Mouse (Mus musculus) thymus, adult 2 months (tissue): ENCODE measurements around the gene Fbf1.

Experiments used
- CTCF ChIP-seq: fragments of 200-500 bp; IDR thresholded peaks from 2 replicates; pipeline ENCODE4 v1.5.1; 2012; ENCODE audit warnings: mild to moderate bottlenecking, control low read depth, low read length, moderate library complexity, borderline replicate concordance; ENCODE audit not compliant: control insufficient read depth, poor library complexity, insufficient read depth; ENCODE audit errors: extremely low read depth
- POLR2A ChIP-seq: fragments of 200-500 bp; IDR thresholded peaks from 2 replicates; pipeline ENCODE4 v1.6.1; 2012; ENCODE audit warnings: mild to moderate bottlenecking, low read length, control low read depth, moderate library complexity; ENCODE audit not compliant: control insufficient read depth, poor library complexity, insufficient read depth; ENCODE audit errors: extremely low read depth

DNA sequence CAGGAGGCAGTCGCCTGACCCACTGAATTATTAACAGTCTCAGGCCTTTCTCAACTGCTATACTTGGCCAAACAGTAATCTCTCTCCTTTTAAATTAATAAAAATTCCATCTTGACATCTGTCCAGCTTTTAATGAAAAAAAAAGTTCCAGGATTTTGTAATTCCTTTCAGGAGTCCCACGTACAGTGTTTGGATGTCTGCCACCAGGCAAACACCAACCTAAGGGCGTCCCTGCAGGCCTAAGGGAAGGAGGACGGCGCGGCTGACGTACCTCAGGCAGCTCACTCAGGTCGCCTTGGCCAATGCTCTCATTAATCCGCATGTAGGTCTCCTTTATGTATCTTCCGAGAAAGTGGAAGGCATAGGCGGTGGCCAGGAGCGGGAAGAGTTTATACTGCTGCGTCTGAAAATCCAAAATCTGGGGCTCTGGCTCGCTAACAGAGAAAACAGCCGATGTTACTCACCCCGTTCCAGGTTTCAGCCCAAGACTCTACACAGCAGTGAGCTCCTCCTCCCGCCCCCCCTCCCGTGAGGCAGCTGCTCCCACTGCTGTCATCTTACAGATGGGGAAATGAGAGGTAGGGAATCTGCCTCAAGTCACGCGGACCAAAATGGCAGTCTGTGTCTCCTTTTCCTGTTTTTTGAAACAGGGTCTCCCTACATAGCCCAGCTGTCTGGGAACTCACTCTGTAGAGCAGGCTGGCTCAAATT, 10.6 kb upstream of the Fbf1 start:
- no peak for TF ChIP-seq CTCF
- TF ChIP-seq POLR2A: no peak
